Mouse (Mus musculus): ENCODE data around the gene Gse1. TPM values are rescaled to one million over a fixed set of nuclear protein-coding genes. Genes with fewer than 3 reads are reported as not detected.

Gene Gse1
- polyA plus RNA-seq, 1 experiment = 55.9 TPM

- peaks cover 13% of the 10 kb centered on the region for H3K4me1 ChIP-seq (ENCODE audit: control insufficient read depth, insufficient read depth, insufficient read length, low read length)
- 78% methylated on average over 4 of the region's 4 CpGs for WGBS
Observed at GRCm38 (mm10) chr8:120381865-120382264, 153.6 kb downstream of the Gse1 start.

GRCm38 (mm10) chr8:120382436-120383203, 154.4 kb downstream of the Gse1 start:
- 45% methylated on average over 19 of the region's 19 CpGs for WGBS
- no peak for TF ChIP-seq CTCF (IDR thresholded peaks at IDR 0.05; ENCODE audit: extremely low read depth, insufficient read length, insufficient replicate concordance, low read depth, low read length)
- TF ChIP-seq POLR2A (IDR thresholded peaks at IDR 0.05; ENCODE audit: low read depth, low read length) = no peak

More at GRCm38 (mm10) chr8:120381865-120382264, 153.6 kb downstream of the Gse1 start:
- Histone ChIP-seq H3K27me3 (ENCODE audit: control insufficient read depth, insufficient read depth, low read length) (no peaks in the 10 kb centered on the region), H3K36me3 (ENCODE audit: control insufficient read depth, insufficient read depth, low read length) (no peaks in the 10 kb centered on the region), H3K4me3 (ENCODE audit: low read depth, low read length) (no peak overlapping the region), H3K27ac (ENCODE audit: insufficient read depth, low read depth, low read length) (no peak overlapping the region)
- TF ChIP-seq POLR2A (IDR thresholded peaks at IDR 0.05; ENCODE audit: low read depth, low read length) (no peak), CTCF (IDR thresholded peaks at IDR 0.05; ENCODE audit: extremely low read depth, insufficient read length, insufficient replicate concordance, low read depth, low read length) (no peak)

DNA sequence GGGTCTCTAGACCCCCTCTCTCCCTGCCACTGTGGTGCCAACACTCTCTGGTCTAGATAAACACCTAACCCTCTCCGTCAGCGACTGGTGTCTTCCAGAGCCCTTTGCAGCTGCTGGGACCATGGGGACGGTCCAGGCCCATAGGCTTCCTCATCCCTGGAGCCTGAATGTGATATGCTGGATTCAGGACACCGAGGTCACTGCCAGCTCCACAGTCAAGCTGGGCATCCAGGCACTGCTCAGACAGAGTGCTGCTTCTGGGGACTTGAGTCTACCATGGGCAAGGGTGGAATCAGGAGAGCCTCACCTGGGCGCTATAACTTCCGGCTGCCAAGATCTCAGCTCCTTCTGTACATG, 154.9 kb downstream of the Gse1 start:
- Histone ChIP-seq H3K4me1 (ENCODE audit: control insufficient read depth, insufficient read depth, insufficient read length, low read length) (peaks cover 9% of the 10 kb centered on the region), H3K36me3 (ENCODE audit: control insufficient read depth, insufficient read depth, low read length) (no peaks in the 10 kb centered on the region), H3K27me3 (ENCODE audit: control insufficient read depth, insufficient read depth, low read length) (no peaks in the 10 kb centered on the region), H3K4me3 (ENCODE audit: low read depth, low read length) (no peak overlapping the region), H3K27ac (ENCODE audit: insufficient read depth, low read depth, low read length) (no peak overlapping the region)
- 57% methylated on average over 6 of the region's 6 CpGs for WGBS
- no peak for TF ChIP-seq CTCF (IDR thresholded peaks at IDR 0.05; ENCODE audit: extremely low read depth, insufficient read length, insufficient replicate concordance, low read depth, low read length)
- no peak for TF ChIP-seq POLR2A (IDR thresholded peaks at IDR 0.05; ENCODE audit: low read depth, low read length)

More at GRCm38 (mm10) chr8:120382436-120383203, 154.4 kb downstream of the Gse1 start:
- no peak overlapping the region for H3K4me3 ChIP-seq (ENCODE audit: low read depth, low read length)
- H3K4me1 ChIP-seq (ENCODE audit: control insufficient read depth, insufficient read depth, insufficient read length, low read length) = peaks cover 9% of the 10 kb centered on the region
- H3K27ac ChIP-seq (ENCODE audit: insufficient read depth, low read depth, low read length) = no peak overlapping the region
- H3K27me3 ChIP-seq (ENCODE audit: control insufficient read depth, insufficient read depth, low read length) = no peaks in the 10 kb centered on the region
- H3K36me3 ChIP-seq (ENCODE audit: control insufficient read depth, insufficient read depth, low read length) = no peaks in the 10 kb centered on the region

DNA sequence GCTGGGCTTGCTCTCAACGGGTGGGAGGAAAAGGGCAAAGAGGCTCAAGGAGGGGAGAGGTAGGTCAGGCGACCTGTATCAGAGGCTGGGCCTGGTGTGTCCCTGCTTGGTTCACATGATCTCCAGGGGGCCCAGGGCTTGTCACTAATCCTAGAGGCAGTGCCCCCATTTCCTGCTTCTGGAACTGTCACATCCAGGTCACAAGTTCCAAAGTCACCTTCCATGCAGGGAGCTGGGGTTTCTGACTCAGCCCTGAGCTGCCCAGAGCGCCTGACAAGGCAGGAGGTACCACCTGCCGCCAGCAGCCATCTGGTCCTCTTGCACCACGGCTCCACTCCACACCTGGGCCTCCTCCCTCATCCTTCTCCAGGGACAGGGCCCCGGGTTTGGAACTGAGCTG, 155.5 kb downstream of the Gse1 start:
- H3K4me1 ChIP-seq (ENCODE audit: control insufficient read depth, insufficient read depth, insufficient read length, low read length) = peaks cover 9% of the 10 kb centered on the region
- TF ChIP-seq CTCF (IDR thresholded peaks at IDR 0.05; ENCODE audit: extremely low read depth, insufficient read length, insufficient replicate concordance, low read depth, low read length) (no peak), POLR2A (IDR thresholded peaks at IDR 0.05; ENCODE audit: low read depth, low read length) (no peak)
- no peaks in the 10 kb centered on the region for H3K36me3 ChIP-seq (ENCODE audit: control insufficient read depth, insufficient read depth, low read length)
- no peak overlapping the region for H3K4me3 ChIP-seq (ENCODE audit: low read depth, low read length)
- H3K27me3 ChIP-seq (ENCODE audit: control insufficient read depth, insufficient read depth, low read length) = no peaks in the 10 kb centered on the region
- WGBS = 27% methylated on average over 6 of the region's 6 CpGs
- H3K27ac ChIP-seq (ENCODE audit: insufficient read depth, low read depth, low read length) = no peak overlapping the region

- TF ChIP-seq CTCF (IDR thresholded peaks at IDR 0.05; ENCODE audit: extremely low read depth, insufficient read length, insufficient replicate concordance, low read depth, low read length) = peak; percentile 49; the same call in 1 of the 2 replicates
- no peak for TF ChIP-seq POLR2A (IDR thresholded peaks at IDR 0.05; ENCODE audit: low read depth, low read length)
- H3K27ac ChIP-seq (ENCODE audit: insufficient read depth, low read depth, low read length) = no peak overlapping the region
- no peaks in the 10 kb centered on the region for H3K36me3 ChIP-seq (ENCODE audit: control insufficient read depth, insufficient read depth, low read length)
- peaks cover 9% of the 10 kb centered on the region for H3K4me1 ChIP-seq (ENCODE audit: control insufficient read depth, insufficient read depth, insufficient read length, low read length)
- no peaks in the 10 kb centered on the region for H3K27me3 ChIP-seq (ENCODE audit: control insufficient read depth, insufficient read depth, low read length)
- no peak overlapping the region for H3K4me3 ChIP-seq (ENCODE audit: low read depth, low read length)
Observed at GRCm38 (mm10) chr8:120384745-120385144, 156.5 kb downstream of the Gse1 start.

DNA sequence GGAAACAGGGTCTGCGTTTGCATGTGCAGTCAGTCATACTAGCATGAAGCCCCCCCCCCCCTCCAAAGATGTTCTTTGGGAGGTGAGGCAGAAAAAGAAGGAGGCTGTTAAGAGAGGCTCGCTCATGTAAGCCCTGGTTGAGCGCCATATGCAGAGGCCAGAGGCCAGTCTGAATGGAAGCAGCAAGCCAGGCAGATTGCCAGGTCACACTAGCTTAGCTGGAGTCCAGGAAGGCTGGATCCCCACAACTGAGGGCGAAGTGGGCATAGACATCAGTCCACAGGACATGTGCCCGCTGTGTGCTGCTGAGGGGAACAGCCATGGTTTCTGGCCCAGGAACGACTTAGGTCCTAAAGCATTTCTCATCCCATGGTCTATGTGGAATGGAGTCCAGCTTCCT, 160.0 kb downstream of the Gse1 start:
- H3K27ac ChIP-seq (ENCODE audit: insufficient read depth, low read depth, low read length) = no peak overlapping the region
- H3K27me3 ChIP-seq (ENCODE audit: control insufficient read depth, insufficient read depth, low read length) = no peaks in the 10 kb centered on the region
- 92% methylated on average over 6 of the region's 6 CpGs for WGBS
- TF ChIP-seq CTCF (IDR thresholded peaks at IDR 0.05; ENCODE audit: extremely low read depth, insufficient read length, insufficient replicate concordance, low read depth, low read length) = no peak
- TF ChIP-seq POLR2A (IDR thresholded peaks at IDR 0.05; ENCODE audit: low read depth, low read length) = no peak
- H3K36me3 ChIP-seq (ENCODE audit: control insufficient read depth, insufficient read depth, low read length) = no peaks in the 10 kb centered on the region
- no peak overlapping the region for H3K4me3 ChIP-seq (ENCODE audit: low read depth, low read length)
- H3K4me1 ChIP-seq (ENCODE audit: control insufficient read depth, insufficient read depth, insufficient read length, low read length) = peaks cover 11% of the 10 kb centered on the region

DNA sequence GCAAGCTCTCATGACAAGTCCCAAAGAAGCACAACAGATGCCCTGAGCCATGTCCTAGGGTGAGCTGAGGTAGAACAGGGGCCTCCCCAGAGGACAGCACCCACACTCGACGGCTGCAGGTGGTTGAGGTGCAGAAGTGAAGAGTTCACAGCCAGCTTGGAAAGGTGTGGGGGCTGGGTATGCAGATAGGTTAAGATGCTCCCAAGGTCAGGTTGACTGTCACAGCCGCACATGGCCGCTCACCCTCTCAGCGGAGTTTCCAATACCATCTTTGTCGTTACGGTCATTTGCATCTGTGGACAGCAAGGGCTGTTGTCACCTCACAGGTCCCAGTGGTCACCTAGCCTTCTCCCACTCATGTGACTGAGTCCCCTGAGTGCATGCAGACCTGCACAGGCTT, 162.3 kb downstream of the Gse1 start:
- TF ChIP-seq POLR2A (IDR thresholded peaks at IDR 0.05; ENCODE audit: low read depth, low read length) = no peak
- no peak for TF ChIP-seq CTCF (IDR thresholded peaks at IDR 0.05; ENCODE audit: extremely low read depth, insufficient read length, insufficient replicate concordance, low read depth, low read length)
- 93% methylated on average over 7 of the region's 7 CpGs for WGBS

More for the DNA sequence above, 162.3 kb downstream of the Gse1 start:
- Histone ChIP-seq H3K27ac (ENCODE audit: insufficient read depth, low read depth, low read length) (no peak overlapping the region), H3K4me1 (ENCODE audit: control insufficient read depth, insufficient read depth, insufficient read length, low read length) (peaks cover 8% of the 10 kb centered on the region), H3K27me3 (ENCODE audit: control insufficient read depth, insufficient read depth, low read length) (no peaks in the 10 kb centered on the region), H3K4me3 (ENCODE audit: low read depth, low read length) (no peak overlapping the region), H3K36me3 (ENCODE audit: control insufficient read depth, insufficient read depth, low read length) (no peaks in the 10 kb centered on the region)
